Mouse (Mus musculus) lung, embryonic 14.5 days (tissue): ENCODE results near the gene Mup19. TPM values are rescaled to one million over a fixed set of nuclear protein-coding genes. Genes with fewer than 3 reads are reported as not detected.
"Not testable (repeated sequence)": the region's sequence is repeated elsewhere in the genome, so short reads cannot be mapped to it uniquely, and the experiment has no call there.

ENCODE experiments used
- ATAC-seq: fragments of 200-750 bp; cut with Nextera tagmentation; 2 replicates; pipeline ENCODE4 v1.8.0; 2017; ENCODE audit warnings: mild to moderate bottlenecking, moderate TSS enrichment, moderate library complexity; ENCODE audit not compliant: insufficient read depth
- DNase-seq: peaks from one replicate; pipeline ENCODE4 v3.0.0-alpha.2; 2015
- H3K27ac ChIP-seq: fragments of 300-500 bp; sonication (generic); 2 replicates; pipeline ENCODE4 v1.5.1; 2014; ENCODE audit warnings: low read depth, mild to moderate bottlenecking, moderate library complexity
- H3K27me3 ChIP-seq: fragments of 300-500 bp; sonication (generic); 2 replicates; pipeline ENCODE4 v1.6.1; 2014; ENCODE audit warnings: low read length, control low read depth; ENCODE audit not compliant: insufficient read depth
- H3K36me3 ChIP-seq: fragments of 300-500 bp; sonication (generic); 2 replicates; pipeline ENCODE4 v1.6.1; 2014; ENCODE audit warnings: control low read depth; ENCODE audit not compliant: insufficient read depth
- H3K4me1 ChIP-seq: fragments of 300-500 bp; sonication (generic); 2 replicates; pipeline ENCODE4 v1.6.1; 2014; ENCODE audit warnings: antibody characterized with exemption, control low read depth; ENCODE audit not compliant: insufficient read depth
- H3K4me2 ChIP-seq: fragments of 300-500 bp; sonication (generic); 2 replicates; pipeline ENCODE4 v1.6.1; 2014; ENCODE audit warnings: mild to moderate bottlenecking
- H3K4me3 ChIP-seq: fragments of 300-500 bp; sonication (generic); 2 replicates; pipeline ENCODE4 v1.5.1; 2014; ENCODE audit warnings: low read depth, low read length
- H3K9ac ChIP-seq: fragments of 300-500 bp; sonication (generic); 2 replicates; pipeline ENCODE4 v1.6.1; 2014
- H3K9me3 ChIP-seq: fragments of 300-500 bp; sonication (generic); 2 replicates; pipeline ENCODE4 v1.6.1; 2016; ENCODE audit warnings: low read depth, low read length, control low read depth
- CTCF ChIP-seq: IDR thresholded peaks from 2 replicates; pipeline ENCODE4 v1.5.1; 2016; ENCODE audit warnings: antibody characterized with exemption, low read depth
- WGBS: fragments of 180-500 bp; shearing (Covaris S2); extraction: QIAGEN DNeasy Blood & Tissue Kit; methylation state at CpG from one replicate; pipeline ENCODE4 v1.1.7; 2014; 5-methylcytosine and 5-hydroxymethylcytosine counted together
- polyA plus RNA-seq: library from polyadenylated mRNA; unstranded; fragments of >200 nt; fragmentation: Nextera tagmentation; extraction: Ambion mirVana; gene quantifications from 2 replicates; pipeline ENCODE4 v1.2.1, GENCODE M21; 2014

Mup19 gene
- polyA plus RNA-seq, result not detected in 2 replicates

DNA sequence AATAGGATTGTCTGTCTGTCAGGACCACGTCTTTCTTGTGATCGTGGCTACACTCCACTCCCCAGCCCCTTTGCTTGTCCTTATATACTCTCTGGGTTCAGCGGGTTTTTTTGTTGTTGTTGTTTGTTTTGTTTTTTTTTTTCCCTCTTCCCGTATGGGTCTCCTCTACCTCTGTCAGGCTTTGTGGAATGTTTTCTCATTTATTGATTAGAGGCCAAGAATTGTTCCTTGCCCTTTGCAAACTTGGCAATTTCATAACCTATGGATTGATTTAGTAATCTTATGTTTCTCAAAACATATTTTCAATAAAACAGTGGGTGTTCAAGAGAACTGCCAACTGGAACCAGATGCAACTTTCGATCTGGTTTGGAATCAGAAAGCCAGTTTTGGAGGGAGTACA, at the start of gene Mup19:
TSS of gene Mup19 (minus strand) at position 101 of the 400 bp plus-strand sequence.
- H3K27me3 ChIP-seq, H3K36me3 ChIP-seq, H3K4me3 ChIP-seq, DNase-seq, H3K27ac ChIP-seq, ATAC-seq, H3K4me2 ChIP-seq, H3K9ac ChIP-seq, H3K4me1 ChIP-seq, H3K9me3 ChIP-seq: not testable (repeated sequence)
- 77% methylated on average over 1 of the region's 5 CpGs for WGBS

DNA sequence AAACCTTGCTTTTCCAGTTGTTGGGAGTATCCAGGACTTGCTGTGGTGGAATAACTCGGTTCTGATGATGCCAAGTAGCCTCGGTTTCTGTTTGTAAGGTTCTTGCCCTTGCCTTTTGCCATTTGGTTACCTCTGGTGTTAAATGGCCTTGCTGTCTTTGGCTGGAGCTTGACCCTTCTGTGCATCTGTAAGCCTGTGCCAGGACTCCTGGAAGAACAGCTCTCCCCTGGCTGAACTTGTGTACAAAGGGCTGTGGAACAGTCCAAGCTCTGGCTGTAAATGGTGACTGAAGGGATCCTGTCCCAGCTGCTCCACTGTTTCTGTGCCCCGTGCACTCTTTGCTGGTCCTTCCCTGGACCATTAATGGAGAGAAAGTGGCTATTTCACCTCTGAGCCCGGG, 47.1 kb upstream of the Mup19 start:
- no peak overlapping the region for H3K27ac ChIP-seq
- TF ChIP-seq CTCF, result no peak
- ATAC-seq (no peak), DNase-seq (no peak)
- 69% methylated on average over 4 of the region's 4 CpGs for WGBS
- H3K9ac ChIP-seq, result no peak overlapping the region
- no peaks in the 10 kb centered on the region for H3K4me1 ChIP-seq
- no peaks in the 10 kb centered on the region for H3K9me3 ChIP-seq
- H3K4me3 ChIP-seq, result no peak overlapping the region
- H3K27me3 ChIP-seq, result no peaks in the 10 kb centered on the region
- H3K36me3 ChIP-seq, result no peaks in the 10 kb centered on the region
- H3K4me2 ChIP-seq, result no peak overlapping the region

DNA sequence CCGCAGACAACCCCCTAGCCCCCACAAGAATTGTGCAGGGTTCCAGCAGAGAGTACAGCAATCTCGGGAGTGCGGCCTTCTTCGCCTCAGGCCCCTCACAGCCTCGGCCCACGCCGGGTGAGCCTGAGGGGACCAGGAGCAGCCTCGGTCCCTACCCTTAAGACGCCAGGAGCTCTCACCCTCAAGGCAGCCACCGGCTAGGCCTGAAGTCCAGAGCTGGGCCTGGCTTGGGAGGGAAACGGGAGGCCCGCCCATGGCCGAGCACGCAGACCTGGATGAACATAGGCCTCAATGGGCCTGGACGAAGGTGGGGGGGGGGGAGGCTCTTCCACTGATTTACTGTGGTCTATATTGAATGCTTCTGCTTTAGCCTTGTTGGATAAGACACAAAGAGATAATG, 41.1 kb upstream of the Mup19 start:
- no peak for TF ChIP-seq CTCF
- Histone ChIP-seq H3K27me3 (no peaks in the 10 kb centered on the region), H3K4me3 (no peak overlapping the region), H3K4me2 (no peak overlapping the region), H3K36me3 (no peaks in the 10 kb centered on the region), H3K9ac (no peak overlapping the region), H3K9me3 (peaks cover 5% of the 10 kb centered on the region; the same call in 1 of the 2 replicates), H3K27ac (no peak overlapping the region), H3K4me1 (no peaks in the 10 kb centered on the region)
- no peak for DNase-seq
- 91% methylated on average over 15 of the region's 15 CpGs for WGBS
- no peak for ATAC-seq

GRCm38 (mm10) chr4:61822541-61822940, 40.5 kb upstream of the Mup19 start:
- DNase-seq, H3K36me3 ChIP-seq, H3K4me2 ChIP-seq, ATAC-seq, H3K9me3 ChIP-seq, H3K27me3 ChIP-seq, H3K4me1 ChIP-seq, H3K4me3 ChIP-seq, H3K27ac ChIP-seq, H3K9ac ChIP-seq: not testable (repeated sequence)
- 92% methylated on average over 9 of the region's 9 CpGs for WGBS

DNA sequence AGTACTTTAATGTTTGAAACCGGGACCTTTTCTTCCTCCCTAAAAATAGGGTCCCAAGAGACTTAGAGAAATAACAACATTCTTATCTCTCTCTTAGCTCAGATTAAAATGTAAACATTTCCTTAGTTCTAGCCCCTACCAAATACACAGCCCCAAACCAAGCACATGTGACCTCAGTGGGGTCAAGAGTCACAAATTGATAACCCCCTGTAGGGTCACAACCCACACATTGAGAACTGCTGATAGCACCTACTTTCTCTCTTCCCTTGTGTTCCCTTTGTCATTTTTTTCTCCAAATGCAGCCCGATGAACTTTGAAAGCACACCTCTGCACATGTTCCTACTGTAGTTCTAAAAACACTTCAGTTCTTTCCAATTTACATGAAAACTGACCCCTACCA, 33.5 kb upstream of the Mup19 start:
- TF ChIP-seq CTCF, result no peak

GRCm38 (mm10) chr4:61813435-61813834, 31.4 kb upstream of the Mup19 start:
- no peak for ATAC-seq

More for the DNA sequence above, 33.5 kb upstream of the Mup19 start:
- no peaks in the 10 kb centered on the region for H3K27me3 ChIP-seq
- H3K4me2 ChIP-seq, result no peak overlapping the region
- no peak overlapping the region for H3K4me3 ChIP-seq
- no peak overlapping the region for H3K27ac ChIP-seq
- no peaks in the 10 kb centered on the region for H3K36me3 ChIP-seq
- ATAC-seq (no peak), DNase-seq (no peak)
- no peak overlapping the region for H3K9ac ChIP-seq
- H3K4me1 ChIP-seq, result no peaks in the 10 kb centered on the region
- 7% methylated on average over 2 of the region's 2 CpGs for WGBS
- H3K9me3 ChIP-seq, result no peaks in the 10 kb centered on the region

GRCm38 (mm10) chr4:61811193-61811592, 29.1 kb upstream of the Mup19 start:
- not testable (repeated sequence) for H3K9me3 ChIP-seq, H3K27ac ChIP-seq, H3K9ac ChIP-seq, H3K4me3 ChIP-seq, H3K27me3 ChIP-seq, H3K4me2 ChIP-seq, H3K4me1 ChIP-seq, H3K36me3 ChIP-seq, ATAC-seq
- 14% methylated on average over 2 of the region's 2 CpGs for WGBS
- DNase-seq, result peak; percentile 70
- TF ChIP-seq CTCF, result peak; percentile 89

More at GRCm38 (mm10) chr4:61813435-61813834, 31.4 kb upstream of the Mup19 start:
- no peak for DNase-seq
- no peak overlapping the region for H3K9ac ChIP-seq
- no peaks in the 10 kb centered on the region for H3K9me3 ChIP-seq
- no peaks in the 10 kb centered on the region for H3K4me1 ChIP-seq
- no peaks in the 10 kb centered on the region for H3K36me3 ChIP-seq
- no peak overlapping the region for H3K4me3 ChIP-seq
- H3K4me2 ChIP-seq, result no peak overlapping the region
- H3K27me3 ChIP-seq, result no peaks in the 10 kb centered on the region
- no peak overlapping the region for H3K27ac ChIP-seq
- no peak for TF ChIP-seq CTCF

DNA sequence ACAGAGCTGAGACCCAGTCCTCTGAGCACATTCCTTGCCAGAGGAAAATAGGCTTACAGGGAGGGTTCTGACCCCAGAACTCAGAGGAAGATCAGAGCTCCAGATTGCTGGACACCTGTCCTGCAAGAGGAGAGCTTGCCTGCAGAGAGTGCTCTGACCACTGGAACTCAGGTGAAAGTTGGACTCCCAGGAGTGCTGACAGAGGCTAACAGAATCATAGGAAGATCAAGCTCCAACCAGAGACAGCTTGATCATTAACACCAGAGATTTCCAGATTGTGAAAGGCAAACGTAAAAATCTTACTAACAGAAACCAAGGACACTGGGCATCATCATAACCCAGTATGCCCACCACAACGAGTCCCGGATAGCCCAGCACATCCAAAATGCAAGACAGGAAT, 26.9 kb upstream of the Mup19 start:
- H3K4me3 ChIP-seq, H3K36me3 ChIP-seq, H3K4me2 ChIP-seq, ATAC-seq, H3K4me1 ChIP-seq, H3K27ac ChIP-seq, H3K27me3 ChIP-seq, H3K9me3 ChIP-seq, DNase-seq, H3K9ac ChIP-seq: not testable (repeated sequence)
- WGBS, result 76% methylated on average over 3 of the region's 3 CpGs

DNA sequence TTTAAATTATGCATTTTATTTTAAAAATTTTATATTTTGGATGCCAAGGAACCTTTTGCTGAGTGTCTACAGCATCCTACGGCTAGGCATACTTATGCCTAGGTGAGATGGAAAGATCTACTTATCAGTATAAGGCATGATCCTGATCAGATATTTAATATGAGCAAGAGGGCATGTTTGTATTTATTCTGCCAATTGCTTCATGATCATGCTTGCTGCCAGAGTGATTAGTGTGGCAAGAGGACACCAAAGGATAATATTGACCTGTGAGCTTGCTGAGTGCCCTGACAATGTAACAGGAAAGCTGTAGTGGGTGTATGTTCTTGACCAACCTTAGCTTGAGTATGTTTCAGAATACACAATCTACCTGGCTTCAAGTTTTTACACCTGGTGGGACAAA, 7.6 kb upstream of the Mup19 start:
- not testable (repeated sequence) for H3K4me2 ChIP-seq, H3K27me3 ChIP-seq, DNase-seq, H3K9ac ChIP-seq, H3K9me3 ChIP-seq, ATAC-seq, H3K27ac ChIP-seq, H3K36me3 ChIP-seq, H3K4me3 ChIP-seq, H3K4me1 ChIP-seq
- WGBS, result 95% methylated on average over 1 of the region's 1 CpGs

DNA sequence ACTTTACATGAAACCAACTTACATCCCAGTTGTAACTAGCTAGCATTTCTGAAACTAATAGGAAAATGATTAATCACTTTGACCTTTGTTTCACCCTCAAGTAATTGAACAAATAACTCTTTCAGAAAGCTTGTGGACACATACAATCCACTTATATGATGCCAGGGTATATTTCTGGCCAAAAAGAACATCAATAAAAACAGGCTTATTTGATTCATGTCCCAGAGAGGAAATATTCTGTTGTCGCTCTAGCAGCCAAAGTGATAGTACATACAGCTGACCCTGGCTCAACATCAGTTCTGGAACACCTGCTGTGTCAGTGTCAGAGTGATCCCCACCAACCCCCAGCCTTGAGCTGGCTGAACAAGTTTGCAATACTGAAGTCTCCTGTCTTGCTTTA, 2.2 kb upstream of the Mup19 start:
- not testable (repeated sequence) for H3K27me3 ChIP-seq, H3K27ac ChIP-seq, H3K4me3 ChIP-seq, H3K4me1 ChIP-seq, ATAC-seq, DNase-seq, H3K36me3 ChIP-seq, H3K9ac ChIP-seq, H3K4me2 ChIP-seq, H3K9me3 ChIP-seq
- 74% methylated on average over 1 of the region's 1 CpGs for WGBS
